Mouse (Mus musculus): ENCODE measurements around the gene Trim30b. TPM values are rescaled to one million over a fixed set of nuclear protein-coding genes. Genes with fewer than 3 reads are reported as not detected.

Gene Trim30b
- total and polyA plus RNA-seq, 3 experiments = 1.1 to 4.6 (median 4.4) TPM

GRCm38 (mm10) chr7:104353600-104353967, 16.1 kb downstream of the Trim30b start:
- DNase-seq (ENCODE audit: extremely low read depth) = no peak
- H3K27me3 ChIP-seq (replicated peaks) = no peaks in the 10 kb centered on the region
- H3K4me1 ChIP-seq (ENCODE audit: control insufficient read depth in 1 of 2, insufficient read depth in 2 of 2) = peaks cover 6 to 15% of the 10 kb centered on the region in 2 experiments; a peak in 3 of 4 replicates
- in situ Hi-C loops (cut with MboI; ENCODE audit: low pct_ligation_motif_present, low pct_unique_long_range_greater_than_20kb, low sequenced_read_pairs) = loop anchor here (25.0 kb wide), 1 partner anchor 234 kb away; the partner anchor contains the start of genes Olfr653 and Olfr654
- peak overlapping the region; percentile 60 for H3K27ac ChIP-seq (ENCODE audit: insufficient read depth, low read depth)
- TF ChIP-seq POLR2A (IDR thresholded peaks at IDR 0.05; ENCODE audit: low read depth, low read length) (no peak), E2F4 (IDR thresholded peaks at IDR 0.05; ENCODE audit: insufficient replicate concordance, low read depth, low read length) (no peak), SIN3A (IDR thresholded peaks at IDR 0.05; ENCODE audit: low read length) (no peak), MAX (IDR thresholded peaks at IDR 0.05; ENCODE audit: low read length) (no peak), ELF1 (IDR thresholded peaks at IDR 0.05; ENCODE audit: low read depth, low read length) (no peak), GABPA (IDR thresholded peaks at IDR 0.05; ENCODE audit: insufficient replicate concordance, low read depth, low read length) (no peak), RAD21 (IDR thresholded peaks at IDR 0.05; ENCODE audit: low read depth, low read length) (no peak), CHD2 (IDR thresholded peaks at IDR 0.05; ENCODE audit: low read length) (no peak), TCF12 (IDR thresholded peaks at IDR 0.05; ENCODE audit: low read depth, low read length) (no peak), MXI1 (IDR thresholded peaks at IDR 0.05; ENCODE audit: low read depth, low read length) (no peak), ZMIZ1 (IDR thresholded peaks at IDR 0.05; ENCODE audit: low read depth, low read length) (no peak), ETS1 (conservative IDR thresholded peaks at IDR 0.05; ENCODE audit: low read depth, low read length) (no peak)
- 0 out of 2 replicates have a peak, but pooled peaks cover 10% of the 10 kb centered on the region for H3K79me2 ChIP-seq (replicated peaks; ENCODE audit: control insufficient read depth, extremely low read depth, insufficient read depth, poor library complexity, severe bottlenecking)
- peak overlapping the region; percentile 16 to 27 (median 17) for H3K4me3 ChIP-seq (replicated peaks in 1 of 3; ENCODE audit: low read depth in 2 of 3, low read length in 2 of 3, poor library complexity in 1 of 3)
- dilution Hi-C loops (cut with MboI; ENCODE audit: extremely low pct_ligation_motif_present, extremely low pct_unique_long_range_greater_than_20kb, low sequenced_read_pairs) = no loop called here
- H3K36me3 ChIP-seq (replicated peaks in 1 of 2; ENCODE audit: control insufficient read depth in 1 of 2, insufficient read depth in 1 of 2, low read length in 1 of 2) = no peaks in the 10 kb centered on the region
- H3K9ac ChIP-seq (ENCODE audit: insufficient read depth, low read depth) = peak overlapping the region; percentile 59
- no peaks in the 10 kb centered on the region for H3K9me3 ChIP-seq (replicated peaks; ENCODE audit: low read length)
- H3K4me2 ChIP-seq (ENCODE audit: insufficient read depth, low read depth, poor library complexity, severe bottlenecking) = peak overlapping the region; percentile 84

GRCm38 (mm10) chr7:104352717-104353599, 16.7 kb downstream of the Trim30b start, which contains the start of gene Trim12c:
Gene Trim12c, minus strand, starts transcription at chr7:104353362.
- H3K27me3 ChIP-seq (replicated peaks) = no peaks in the 10 kb centered on the region
- in situ Hi-C loops (cut with MboI; ENCODE audit: low pct_ligation_motif_present, low pct_unique_long_range_greater_than_20kb, low sequenced_read_pairs) (loop anchor here (25.0 kb wide), 1 partner anchor 234 kb away; the partner anchor contains the start of genes Olfr653 and Olfr654), dilution Hi-C loops (cut with MboI; ENCODE audit: extremely low pct_ligation_motif_present, extremely low pct_unique_long_range_greater_than_20kb, low sequenced_read_pairs) (no loop called here)
- TF ChIP-seq ZC3H11A (IDR thresholded peaks at IDR 0.05; ENCODE audit: low read depth, low read length) = no peak
- peak; percentile 84 for TF ChIP-seq NELFE (IDR thresholded peaks at IDR 0.05; ENCODE audit: low read depth, low read length)
- 0 out of 2 replicates have a peak, but pooled peaks have one; percentile 46 for TF ChIP-seq MAZ (IDR thresholded peaks at IDR 0.05; ENCODE audit: low read depth, low read length)
- no peak for TF ChIP-seq ZNF384 (IDR thresholded peaks at IDR 0.05; ENCODE audit: low read depth, low read length)
- TF ChIP-seq PAX5 (IDR thresholded peaks at IDR 0.05; ENCODE audit: low read length) = no peak
- TF ChIP-seq USF1 (IDR thresholded peaks at IDR 0.05; ENCODE audit: low read depth, low read length) = no peak
- TF ChIP-seq CTCF (conservative IDR thresholded peaks at IDR 0.05 in 1 of 2, IDR thresholded peaks at IDR 0.05 in 1 of 2; ENCODE audit: low read depth in 2 of 2, low read length in 2 of 2) = no peak
- peak; percentile 37; the same call in 1 of the 2 replicates for TF ChIP-seq HCFC1 (IDR thresholded peaks at IDR 0.05; ENCODE audit: low read depth, low read length)
- TF ChIP-seq TCF12 (IDR thresholded peaks at IDR 0.05; ENCODE audit: low read depth, low read length) = peak; percentile 59
- no peak for TF ChIP-seq USF2 (conservative IDR thresholded peaks at IDR 0.05; ENCODE audit: low read depth, low read length)
- TF ChIP-seq E2F4 (IDR thresholded peaks at IDR 0.05; ENCODE audit: insufficient replicate concordance, low read depth, low read length) = no peak
- no peak; the same call in 1 of the 2 replicates for TF ChIP-seq RAD21 (IDR thresholded peaks at IDR 0.05; ENCODE audit: low read depth, low read length)
- peak; percentile 76 for TF ChIP-seq ETS1 (conservative IDR thresholded peaks at IDR 0.05; ENCODE audit: low read depth, low read length)
- peak; percentile 68; the same call in 1 of the 2 replicates for TF ChIP-seq ZMIZ1 (IDR thresholded peaks at IDR 0.05; ENCODE audit: low read depth, low read length)
- TF ChIP-seq SIN3A (IDR thresholded peaks at IDR 0.05; ENCODE audit: low read length) = peak; percentile 77; the same call in 1 of the 2 replicates
- TF ChIP-seq EP300 (IDR thresholded peaks at IDR 0.05; ENCODE audit: low read length) = peak; percentile 28; the same call in 1 of the 2 replicates
- no peak for TF ChIP-seq NRF1 (IDR thresholded peaks at IDR 0.05; ENCODE audit: low read depth, low read length)
- no peak for TF ChIP-seq MYC (IDR thresholded peaks at IDR 0.05; ENCODE audit: low read depth, low read length)
- no peak for TF ChIP-seq RCOR1 (conservative IDR thresholded peaks at IDR 0.05; ENCODE audit: low read depth, low read length)
- peak; percentile 81 for TF ChIP-seq IRF4 (IDR thresholded peaks at IDR 0.05; ENCODE audit: low read depth, low read length)
- no peak for TF ChIP-seq ZKSCAN1 (IDR thresholded peaks at IDR 0.05; ENCODE audit: borderline replicate concordance, low read depth, low read length)
- TF ChIP-seq KAT2A (IDR thresholded peaks at IDR 0.05; ENCODE audit: insufficient replicate concordance, low read length) = no peak
- TF ChIP-seq CHD2 (IDR thresholded peaks at IDR 0.05; ENCODE audit: low read length) = peak; percentile 82; the same call in 1 of the 2 replicates
- TF ChIP-seq MXI1 (IDR thresholded peaks at IDR 0.05; ENCODE audit: low read depth, low read length) = peak; percentile 16; the same call in 1 of the 2 replicates

More at GRCm38 (mm10) chr7:104352717-104353599, 16.7 kb downstream of the Trim30b start, which contains the start of gene Trim12c:
- Histone ChIP-seq H3K4me1 (ENCODE audit: control insufficient read depth in 1 of 2, insufficient read depth in 2 of 2) (peaks cover 6 to 18% of the 10 kb centered on the region in 2 experiments; a peak in 3 of 4 replicates), H3K79me2 (replicated peaks; ENCODE audit: control insufficient read depth, extremely low read depth, insufficient read depth, poor library complexity, severe bottlenecking) (0 out of 2 replicates have a peak, but pooled peaks cover 10% of the 10 kb centered on the region), H3K9ac (ENCODE audit: insufficient read depth, low read depth) (peak within 1 kb of the TSS; percentile 59), H3K4me2 (ENCODE audit: insufficient read depth, low read depth, poor library complexity, severe bottlenecking) (peak within 1 kb of the TSS; percentile 84), H3K4me3 (replicated peaks in 1 of 3; ENCODE audit: low read depth in 2 of 3, low read length in 2 of 3, poor library complexity in 1 of 3) (peak within 1 kb of the TSS; percentile 69 to 97 (median 90)), H3K9me3 (replicated peaks; ENCODE audit: low read length) (no peaks in the 10 kb centered on the region), H3K36me3 (replicated peaks in 1 of 2; ENCODE audit: control insufficient read depth in 1 of 2, insufficient read depth in 1 of 2, low read length in 1 of 2) (peaks cover 0 to 3% of the 10 kb centered on the region in 2 experiments), H3K27ac (ENCODE audit: insufficient read depth, low read depth) (peak within 1 kb of the TSS; percentile 60)
- DNase-seq (ENCODE audit: extremely low read depth) = peak; percentile 93

Measured in CH12.LX (cell line).